Mouse (Mus musculus) forebrain, embryonic 14.5 days (tissue): Measurements from ENCODE around the gene Sema3g. TPM values are rescaled to one million over a fixed set of nuclear protein-coding genes. Genes with fewer than 3 reads are reported as not detected.

Source experiments
- ATAC-seq: fragments of 200-750 bp; cut with Nextera tagmentation; 2 replicates; pipeline ENCODE4 v1.8.0; 2017; ENCODE audit warnings: mild to moderate bottlenecking, moderate library complexity
- DNase-seq: peaks from one replicate; pipeline ENCODE4 v3.0.0-alpha.2; 2015; ENCODE audit warnings: low spot score
- H3K27ac ChIP-seq: fragments of 300-500 bp; sonication (generic); 2 replicates; pipeline ENCODE4 v1.5.1; 2014; ENCODE audit warnings: low read depth, mild to moderate bottlenecking, control low read depth, low read length, moderate library complexity
- H3K27me3 ChIP-seq: fragments of 300-500 bp; sonication (generic); replicated peaks from 2 replicates; pipeline ENCODE4 v1.6.1; 2014; ENCODE audit warnings: low read length, control low read depth, mixed read lengths; ENCODE audit not compliant: control insufficient read depth, insufficient read depth
- H3K36me3 ChIP-seq: fragments of 300-500 bp; sonication (generic); 2 replicates; pipeline ENCODE4 v1.6.1; 2014; ENCODE audit warnings: low read length, control low read depth; ENCODE audit not compliant: control insufficient read depth, insufficient read depth
- H3K4me1 ChIP-seq: fragments of 300-500 bp; sonication (generic); 2 replicates; pipeline ENCODE4 v1.6.1; 2014; ENCODE audit warnings: antibody characterized with exemption, low read length, control low read depth; ENCODE audit not compliant: control insufficient read depth, insufficient read depth
- H3K4me2 ChIP-seq: fragments of 300-500 bp; sonication (generic); 2 replicates; pipeline ENCODE4 v1.6.1; 2014; ENCODE audit warnings: mild to moderate bottlenecking, control low read depth, low read length
- H3K4me3 ChIP-seq: fragments of 300-500 bp; sonication (generic); 2 replicates; pipeline ENCODE4 v1.5.1; 2014; ENCODE audit warnings: low read depth, low read length, control low read depth
- H3K9ac ChIP-seq: fragments of 300-500 bp; sonication (generic); 2 replicates; pipeline ENCODE4 v1.6.1; 2014; ENCODE audit warnings: mild to moderate bottlenecking, low read length, control low read depth, moderate library complexity
- H3K9me3 ChIP-seq: fragments of 300-500 bp; sonication (generic); replicated peaks from 2 replicates; pipeline ENCODE4 v1.6.1; 2016; ENCODE audit warnings: low read length, control low read depth, mixed read lengths; ENCODE audit not compliant: control insufficient read depth
- WGBS: fragments of 180-500 bp; shearing (Covaris S2); extraction: QIAGEN DNeasy Blood & Tissue Kit; methylation state at CpG from one replicate; pipeline ENCODE4 v1.1.7; 2014; 5-methylcytosine and 5-hydroxymethylcytosine counted together
- polyA plus RNA-seq: library from polyadenylated mRNA; unstranded; fragments of >200 nt; fragmentation: Nextera tagmentation; extraction: Ambion mirVana; gene quantifications from 2 replicates; pipeline ENCODE4 v1.2.1, GENCODE M21; 2014

Gene Sema3g
- polyA plus RNA-seq, 1 experiment from 2014 or later: 0.25 TPM

DNA sequence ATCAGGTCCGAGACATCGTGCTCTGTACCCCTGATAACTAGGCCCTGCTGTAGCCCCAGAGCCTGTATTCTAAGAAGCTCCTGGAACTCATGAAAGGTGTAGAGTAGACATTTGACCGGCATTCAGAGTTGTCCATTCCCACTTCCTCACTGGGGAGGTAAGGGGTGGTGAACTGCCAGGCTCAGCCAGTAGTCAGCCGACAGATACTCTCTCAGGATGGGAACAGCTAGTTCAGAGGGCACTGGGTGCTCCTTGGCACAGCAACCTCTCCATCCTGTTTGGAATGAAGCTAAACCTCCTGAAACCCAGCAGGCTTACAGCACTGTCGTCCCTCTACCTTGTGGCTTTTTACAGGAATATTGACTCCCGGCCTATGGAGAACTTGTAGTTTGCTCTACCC is 5.8 kb upstream of the Sema3g start:
- H3K27ac ChIP-seq: no peak overlapping the region
- no peak overlapping the region for H3K4me2 ChIP-seq
- no peak overlapping the region for H3K9ac ChIP-seq
- H3K36me3 ChIP-seq: no peaks in the 10 kb centered on the region
- 95% methylated on average over 6 of the region's 6 CpGs for WGBS
- peaks cover 3% of the 10 kb centered on the region; the same call in 1 of the 2 replicates for H3K4me1 ChIP-seq
- ATAC-seq: no peak
- no peak overlapping the region for H3K4me3 ChIP-seq
- H3K9me3 ChIP-seq: no peaks in the 10 kb centered on the region
- DNase-seq: no peak
- H3K27me3 ChIP-seq: no peaks in the 10 kb centered on the region

DNA sequence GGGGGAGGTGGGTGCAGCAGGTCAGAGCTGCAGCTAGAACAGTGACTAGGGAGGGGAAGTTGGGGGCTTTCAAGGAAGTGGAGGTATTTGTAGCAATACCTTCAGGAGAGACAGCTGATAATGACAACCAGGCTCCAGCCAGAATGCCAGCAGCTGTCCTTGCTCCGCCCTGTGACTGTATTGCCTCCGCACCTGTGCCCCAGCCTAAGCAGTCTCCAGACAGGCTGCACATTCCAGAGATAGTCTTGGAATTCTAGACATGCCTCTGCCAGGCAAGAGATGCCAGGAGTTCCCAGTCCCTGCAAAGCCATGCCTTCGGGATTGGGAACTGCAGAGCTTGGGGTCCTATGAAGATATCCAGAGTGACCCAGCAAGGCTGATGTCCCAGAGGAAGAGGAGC is 5.2 kb upstream of the Sema3g start:
- Histone ChIP-seq H3K4me3 (no peak overlapping the region), H3K9me3 (no peaks in the 10 kb centered on the region), H3K27me3 (no peaks in the 10 kb centered on the region), H3K27ac (no peak overlapping the region), H3K9ac (no peak overlapping the region), H3K36me3 (no peaks in the 10 kb centered on the region), H3K4me1 (no peaks in the 10 kb centered on the region), H3K4me2 (no peak overlapping the region)
- DNase-seq: no peak
- ATAC-seq: no peak
- WGBS: 90% methylated on average over 3 of the region's 3 CpGs

DNA sequence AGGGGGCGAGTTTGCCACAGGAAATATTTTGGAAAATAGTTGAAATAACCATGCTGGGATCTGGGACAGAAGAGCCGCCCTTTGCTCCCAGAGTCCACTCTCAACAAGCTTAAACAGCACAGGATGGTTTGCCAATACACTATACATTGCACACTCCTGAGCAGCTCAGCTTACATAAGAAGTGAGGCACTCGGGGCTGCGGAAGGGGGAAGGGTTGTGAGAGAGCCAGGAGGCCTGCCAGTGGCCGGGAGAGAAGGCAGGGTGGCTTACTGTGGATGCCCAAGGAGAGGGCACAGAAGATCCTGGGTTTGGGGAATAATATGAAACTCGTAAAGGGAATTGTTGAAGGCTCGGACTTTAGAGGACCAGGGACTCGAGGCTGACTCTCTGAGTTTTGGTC is 3.8 kb upstream of the Sema3g start:
- H3K9me3 ChIP-seq: no peaks in the 10 kb centered on the region
- H3K4me2 ChIP-seq: no peak overlapping the region
- H3K27me3 ChIP-seq: no peaks in the 10 kb centered on the region
- WGBS: 70% methylated on average over 8 of the region's 8 CpGs
- H3K4me1 ChIP-seq: no peaks in the 10 kb centered on the region
- ATAC-seq (no peak), DNase-seq (no peak)
- no peak overlapping the region for H3K27ac ChIP-seq
- H3K9ac ChIP-seq: no peak overlapping the region
- no peaks in the 10 kb centered on the region for H3K36me3 ChIP-seq
- no peak overlapping the region for H3K4me3 ChIP-seq

DNA sequence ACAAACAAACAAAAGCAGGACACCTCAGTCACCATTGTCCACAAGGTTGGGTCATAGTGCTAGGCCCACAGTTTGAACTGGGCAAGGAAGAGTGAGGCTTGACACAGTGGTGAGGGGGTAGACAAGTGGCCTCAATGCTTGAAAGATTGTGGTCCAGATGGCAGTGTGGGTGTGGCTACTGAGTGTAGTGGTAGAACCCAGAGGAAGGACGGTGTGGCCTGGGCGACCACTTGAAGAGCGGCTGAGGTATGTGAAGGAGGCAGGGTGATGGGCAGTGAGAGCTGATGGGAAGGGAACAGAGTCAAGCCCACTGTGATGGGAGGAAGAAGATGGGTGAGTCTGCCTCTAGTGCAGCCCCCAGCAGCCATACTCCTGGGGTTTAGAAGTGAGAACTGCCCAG is 3.0 kb upstream of the Sema3g start:
- ATAC-seq (no peak), DNase-seq (no peak)
- no peaks in the 10 kb centered on the region for H3K4me1 ChIP-seq
- H3K4me2 ChIP-seq: no peak overlapping the region
- H3K9me3 ChIP-seq: no peaks in the 10 kb centered on the region
- no peaks in the 10 kb centered on the region for H3K27me3 ChIP-seq
- no peak overlapping the region for H3K9ac ChIP-seq
- H3K27ac ChIP-seq: no peak overlapping the region
- H3K4me3 ChIP-seq: no peak overlapping the region
- 82% methylated on average over 3 of the region's 3 CpGs for WGBS
- no peaks in the 10 kb centered on the region for H3K36me3 ChIP-seq

DNA sequence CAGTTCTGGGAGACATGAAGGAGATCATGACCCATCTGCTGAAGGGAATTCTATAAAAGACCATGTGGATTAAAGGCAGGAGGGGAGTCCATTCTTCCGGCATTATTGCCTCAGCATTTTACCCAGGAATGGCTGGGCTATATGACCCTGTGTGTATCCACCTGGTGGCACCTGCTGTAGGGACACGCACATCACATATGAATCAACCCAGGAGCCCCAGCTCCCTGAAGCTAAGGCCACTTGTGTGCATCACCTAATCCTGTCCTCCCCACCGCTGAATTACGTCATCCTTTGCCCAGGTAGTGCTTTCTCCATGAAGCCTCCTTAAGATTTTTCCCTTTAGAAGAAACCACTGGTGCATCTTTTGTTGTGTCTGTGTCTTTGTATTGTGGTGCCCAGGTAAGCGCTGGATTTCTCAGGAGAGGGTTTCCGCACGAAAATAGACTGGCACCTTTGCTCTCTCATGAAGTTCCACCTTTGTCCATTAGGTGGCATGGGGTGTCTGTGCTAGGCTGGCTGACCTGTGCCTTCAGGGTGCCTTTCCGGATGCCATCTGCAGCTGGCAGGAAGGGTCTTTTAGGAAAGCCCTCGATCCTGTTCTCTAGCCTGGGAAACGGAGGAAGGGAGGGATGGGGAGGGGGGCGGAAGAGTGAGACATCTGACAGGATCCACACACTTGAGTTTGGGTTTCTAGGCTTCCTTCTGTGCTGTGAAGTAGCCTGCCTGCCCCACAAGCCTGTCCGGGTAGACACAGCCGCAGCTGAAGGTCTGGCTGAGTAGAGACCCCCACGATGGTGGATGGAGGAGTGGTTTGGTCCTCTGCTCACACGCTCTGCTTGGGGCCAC is 2.3 kb upstream of the Sema3g start:
- DNase-seq (peak; percentile 76), ATAC-seq (peak; percentile 79)
- Histone ChIP-seq H3K4me1 (no peaks in the 10 kb centered on the region), H3K9ac (no peak overlapping the region), H3K9me3 (no peaks in the 10 kb centered on the region), H3K27ac (no peak overlapping the region), H3K4me3 (no peak overlapping the region), H3K4me2 (no peak overlapping the region), H3K27me3 (no peaks in the 10 kb centered on the region), H3K36me3 (no peaks in the 10 kb centered on the region)
- WGBS: 34% methylated on average over 15 of the region's 15 CpGs

DNA sequence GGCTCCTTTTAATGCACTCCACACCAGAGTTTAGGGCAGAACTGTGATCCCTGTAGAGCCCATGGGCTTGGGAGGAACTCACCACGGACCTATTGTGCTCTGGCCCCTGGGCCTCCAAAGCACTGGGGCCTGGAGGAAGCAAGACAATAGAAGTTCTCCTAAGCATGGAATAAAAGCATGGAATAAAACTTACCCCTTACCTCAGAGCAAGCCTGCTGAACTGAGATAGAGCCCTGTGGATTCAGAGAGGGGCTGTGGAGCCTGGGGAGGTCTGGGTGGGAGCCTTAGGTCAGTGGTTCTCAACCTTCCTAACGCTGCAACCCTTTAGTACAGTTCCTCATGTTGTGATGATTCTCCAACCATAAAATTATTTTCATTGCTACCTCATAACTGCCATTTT is 814 bp upstream of the Sema3g start, which contains the start of gene Nisch:
Gene Nisch (minus strand): TSS at position 101 of the 400 bp plus-strand sequence.
- ATAC-seq (no peak), DNase-seq (no peak)
- WGBS: 42% methylated on average over 2 of the region's 2 CpGs
- Histone ChIP-seq H3K27me3 (no peaks in the 10 kb centered on the region), H3K27ac (no peak within 1 kb of the TSS), H3K9me3 (no peaks in the 10 kb centered on the region), H3K4me1 (no peaks in the 10 kb centered on the region), H3K36me3 (no peaks in the 10 kb centered on the region), H3K4me3 (no peak within 1 kb of the TSS), H3K4me2 (no peak within 1 kb of the TSS), H3K9ac (peak within 1 kb of the TSS; percentile 8; the same call in 1 of the 2 replicates)

DNA sequence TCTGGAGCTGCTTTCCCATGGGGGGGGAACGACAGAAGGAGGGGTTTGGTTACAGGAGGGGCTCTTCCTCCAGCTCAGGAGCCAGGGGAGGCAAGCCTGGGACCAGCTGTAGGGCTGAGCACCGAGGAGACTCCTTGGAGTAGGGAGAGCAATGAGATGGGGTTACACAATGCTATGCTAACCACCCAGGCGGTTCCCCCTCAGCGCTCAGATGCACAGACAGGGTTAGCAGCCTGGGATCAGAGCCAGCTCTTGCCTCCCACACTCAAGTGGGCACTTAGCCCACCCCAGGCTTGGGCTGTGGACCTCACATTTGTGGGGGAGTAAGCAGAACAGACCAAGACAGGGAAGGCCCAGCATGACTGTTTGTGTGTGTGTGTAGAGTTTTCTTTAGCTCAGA is 9.3 kb downstream of the Sema3g start:
- no peak overlapping the region for H3K27ac ChIP-seq
- H3K9me3 ChIP-seq: no peaks in the 10 kb centered on the region
- WGBS: 33% methylated on average over 4 of the region's 4 CpGs
- H3K9ac ChIP-seq: no peak overlapping the region
- no peaks in the 10 kb centered on the region for H3K36me3 ChIP-seq
- DNase-seq (peak; percentile 52), ATAC-seq (peak; percentile 42)
- H3K4me1 ChIP-seq: no peaks in the 10 kb centered on the region
- H3K4me2 ChIP-seq: no peak overlapping the region
- no peaks in the 10 kb centered on the region for H3K27me3 ChIP-seq
- no peak overlapping the region for H3K4me3 ChIP-seq

DNA sequence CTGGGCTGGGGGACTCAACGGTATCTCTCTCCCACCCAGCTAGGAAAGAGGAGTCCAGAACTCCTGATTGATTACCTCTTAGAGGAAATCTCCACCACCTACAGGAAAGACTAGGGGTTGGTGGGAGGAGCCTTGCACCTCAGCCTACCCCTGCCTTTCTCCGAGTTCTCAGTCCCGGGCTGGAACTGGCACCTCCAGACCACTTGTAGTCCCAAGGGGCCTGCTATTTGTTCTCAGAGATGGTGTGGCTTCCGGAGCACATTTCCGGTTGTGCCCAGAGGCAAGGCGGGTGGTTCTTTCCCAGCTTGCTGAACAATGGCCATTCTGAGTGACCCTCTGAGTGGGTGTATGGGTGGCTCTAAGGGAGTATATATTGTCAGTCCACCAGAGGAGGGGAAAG is 10.6 kb downstream of the Sema3g start:
- Histone ChIP-seq H3K4me2 (no peak overlapping the region), H3K27ac (no peak overlapping the region), H3K36me3 (no peaks in the 10 kb centered on the region), H3K4me3 (no peak overlapping the region), H3K9ac (no peak overlapping the region), H3K4me1 (no peaks in the 10 kb centered on the region), H3K9me3 (no peaks in the 10 kb centered on the region), H3K27me3 (no peaks in the 10 kb centered on the region)
- WGBS: 81% methylated on average over 6 of the region's 6 CpGs
- DNase-seq: no peak
- no peak for ATAC-seq

DNA sequence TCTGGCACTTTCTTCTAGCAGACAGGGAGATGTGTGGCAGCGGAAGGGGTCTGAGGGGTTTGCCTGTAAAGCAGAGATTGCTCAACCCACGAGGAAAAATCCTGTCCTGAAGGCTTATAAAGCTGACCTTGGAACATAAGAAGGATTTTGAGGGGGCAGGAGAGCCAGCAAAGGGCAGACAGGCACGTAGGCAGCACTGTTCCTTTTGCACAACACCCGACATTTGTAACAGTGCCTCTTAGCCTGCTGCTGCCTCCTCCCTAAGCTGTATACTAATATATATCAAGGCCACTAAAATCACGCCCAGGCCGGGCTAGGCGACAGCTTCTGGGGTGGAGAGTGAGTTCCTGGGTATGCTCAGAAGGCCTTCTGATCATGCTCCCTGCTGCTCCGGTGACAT is 12.8 kb downstream of the Sema3g start:
- Histone ChIP-seq H3K27ac (no peak overlapping the region), H3K4me3 (no peak overlapping the region), H3K27me3 (no peaks in the 10 kb centered on the region), H3K9ac (no peak overlapping the region), H3K9me3 (no peaks in the 10 kb centered on the region), H3K4me1 (no peaks in the 10 kb centered on the region), H3K4me2 (no peak overlapping the region), H3K36me3 (no peaks in the 10 kb centered on the region)
- ATAC-seq (no peak), DNase-seq (no peak)
- WGBS: 73% methylated on average over 8 of the region's 8 CpGs
